Mouse (Mus musculus) lung, postnatal 0 days (tissue): ENCODE measurements around the gene Kitl.

Experiments used
- CTCF ChIP-seq: IDR thresholded peaks from 2 replicates; pipeline ENCODE4 v1.5.1; 2016; ENCODE audit warnings: antibody characterized with exemption, mild to moderate bottlenecking
- EP300 ChIP-seq: IDR thresholded peaks from 2 replicates; pipeline ENCODE4 v1.6.1; 2016; ENCODE audit warnings: antibody characterized with exemption, mild to moderate bottlenecking, control low read depth

DNA sequence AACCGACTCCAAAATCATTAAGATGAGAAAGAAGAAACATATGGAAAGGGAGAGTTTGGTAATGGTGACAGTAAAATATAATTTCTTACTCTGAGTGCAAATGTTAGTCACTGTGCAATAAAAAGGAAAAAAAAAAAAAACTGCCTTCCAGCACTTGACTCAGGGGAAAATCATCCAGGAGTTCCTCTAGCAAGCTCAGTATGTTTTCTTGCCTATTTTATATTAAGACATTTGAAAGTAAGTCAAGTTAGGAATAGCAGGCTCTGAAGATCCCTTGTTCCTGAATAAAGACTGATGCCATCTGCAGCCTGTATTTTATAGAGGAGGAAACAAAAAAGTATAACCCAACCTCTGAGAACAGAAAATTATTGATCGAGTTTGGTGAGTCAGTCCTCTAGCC is 39.7 kb downstream of the Kitl start:
- TF ChIP-seq EP300 = no peak
- no peak for TF ChIP-seq CTCF
